Mouse (Mus musculus) heart, postnatal 0 days (tissue): ENCODE measurements around the gene Brwd1. TPM values are rescaled to one million over a fixed set of nuclear protein-coding genes. Genes with fewer than 3 reads are reported as not detected.
"Not testable (repeated sequence)": the region's sequence is repeated elsewhere in the genome, so short reads cannot be mapped to it uniquely, and the experiment has no call there.

Source experiments
- ATAC-seq: fragments of 200-750 bp; cut with Nextera tagmentation; 2 replicates; pipeline ENCODE4 v1.8.0; 2017; ENCODE audit warnings: low read depth, moderate number of reproducible peaks, moderate library complexity; ENCODE audit not compliant: insufficient read depth
- DNase-seq: peaks from one replicate; pipeline ENCODE4 v3.0.0-alpha.2; 2016; ENCODE audit warnings: low spot score
- H3K27ac ChIP-seq: fragments of 300-500 bp; sonication (generic); 2 replicates; pipeline ENCODE4 v1.5.1; 2014; ENCODE audit warnings: low read depth, mild to moderate bottlenecking
- H3K27me3 ChIP-seq: fragments of 300-500 bp; sonication (generic); 2 replicates; pipeline ENCODE4 v1.6.1; 2014; ENCODE audit warnings: low read length, mixed read lengths; ENCODE audit not compliant: control insufficient read depth, insufficient read depth
- H3K36me3 ChIP-seq: fragments of 300-500 bp; sonication (generic); replicated peaks from 2 replicates; pipeline ENCODE4 v1.6.1; 2014; ENCODE audit warnings: low read length, mixed read lengths; ENCODE audit not compliant: control insufficient read depth, insufficient read depth
- H3K4me1 ChIP-seq: fragments of 300-500 bp; sonication (generic); 2 replicates; pipeline ENCODE4 v1.6.1; 2014; ENCODE audit warnings: antibody characterized with exemption; ENCODE audit not compliant: control insufficient read depth, insufficient read depth
- H3K4me2 ChIP-seq: fragments of 300-500 bp; sonication (generic); 2 replicates; pipeline ENCODE4 v1.6.1; 2014; ENCODE audit warnings: low read depth, mild to moderate bottlenecking, low read length, moderate library complexity
- H3K4me3 ChIP-seq: fragments of 300-500 bp; sonication (generic); 2 replicates; pipeline ENCODE4 v1.5.1; 2014; ENCODE audit warnings: low read depth, low read length
- H3K9ac ChIP-seq: fragments of 300-500 bp; sonication (generic); replicated peaks from 2 replicates; pipeline ENCODE4 v1.6.1; 2014; ENCODE audit warnings: low read depth, low read length, mixed read lengths
- H3K9me3 ChIP-seq: fragments of 300-500 bp; sonication (generic); replicated peaks from 2 replicates; pipeline ENCODE4 v1.6.1; 2016; ENCODE audit warnings: low read length; ENCODE audit not compliant: control insufficient read depth
- CTCF ChIP-seq: IDR thresholded peaks from 2 replicates; pipeline ENCODE4 v1.5.1; 2016; ENCODE audit warnings: antibody characterized with exemption, control low read depth, low read depth
- EP300 ChIP-seq: IDR thresholded peaks from 2 replicates; pipeline ENCODE4 v1.6.1; 2016; ENCODE audit warnings: antibody characterized with exemption, low read depth
- WGBS: fragments of 180-500 bp; shearing (Covaris S2); extraction: QIAGEN DNeasy Blood & Tissue Kit; methylation state at CpG from one replicate; pipeline ENCODE4 v1.1.7; 2014; 5-methylcytosine and 5-hydroxymethylcytosine counted together
- polyA plus RNA-seq: library from polyadenylated mRNA; unstranded; fragments of >200 nt; fragmentation: Nextera tagmentation; extraction: Ambion mirVana; gene quantifications from 2 replicates; pipeline ENCODE4 v1.2.1, GENCODE M21; 2015
- total RNA-seq: library from RNA; depleted of rRNA; stranded (reverse); fragments of >200 nt; gene quantifications from 2 replicates; pipeline ENCODE4 v1.2.3, GENCODE M21; 2014; ENCODE audit warnings: low replicate concordance

Gene Brwd1
- total and polyA plus RNA-seq, 2 experiments from 2014 or later: 55.9 to 72.1 TPM

DNA sequence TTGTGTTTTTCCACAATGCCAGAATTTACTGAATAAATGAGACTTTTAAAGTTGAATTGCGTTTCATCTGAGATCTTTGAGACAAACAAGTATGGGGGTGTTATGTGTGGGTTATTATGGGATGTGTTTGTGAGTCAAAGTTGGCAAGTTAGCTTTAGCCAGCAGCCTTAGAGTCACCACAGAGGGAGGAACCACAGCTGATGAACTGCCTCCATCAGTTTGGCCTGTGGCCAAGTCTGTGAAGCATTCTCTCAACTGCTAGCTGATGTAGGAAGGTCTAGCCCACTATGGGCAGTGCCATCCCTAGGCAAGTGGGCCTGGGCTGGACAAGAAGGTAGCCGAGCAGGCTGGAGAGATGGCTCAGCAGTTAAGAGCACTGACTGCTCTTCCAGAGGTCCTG is 111.5 kb downstream of the Brwd1 start:
- Histone ChIP-seq H3K4me3 (no peak overlapping the region), H3K4me2 (no peak overlapping the region), H3K9me3 (no peaks in the 10 kb centered on the region), H3K27me3 (0 out of 2 replicates have a peak, but pooled peaks cover 2% of the 10 kb centered on the region), H3K27ac (no peak overlapping the region), H3K36me3 (no peaks in the 10 kb centered on the region), H3K9ac (no peak overlapping the region), H3K4me1 (no peaks in the 10 kb centered on the region)
- no peak for ATAC-seq
- TF ChIP-seq EP300 (no peak), CTCF (no peak)
- whole genome bisulfite sequencing: 72% methylated on average over 2 of the region's 2 CpGs
- DNase-seq: no peak

DNA sequence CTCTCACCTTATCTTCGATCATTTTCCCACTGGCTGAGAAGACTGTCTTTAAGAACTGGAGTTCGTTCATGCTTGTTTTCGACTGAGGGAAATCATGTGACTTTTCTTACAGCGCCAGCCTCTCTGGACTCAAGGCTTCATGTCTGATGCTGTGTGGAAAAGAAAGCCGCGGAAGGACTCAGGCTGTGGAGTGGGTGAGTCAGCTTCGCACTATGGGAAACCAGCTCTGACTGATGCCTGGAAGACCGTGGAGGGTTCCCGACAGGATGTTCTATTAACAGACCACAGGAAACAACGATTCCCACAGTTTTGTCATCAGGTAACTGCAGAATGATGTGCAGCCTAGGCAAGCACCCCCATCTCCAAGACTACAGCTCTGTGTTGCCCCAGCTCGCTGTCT is 114.9 kb downstream of the Brwd1 start:
- H3K36me3 ChIP-seq: no peaks in the 10 kb centered on the region
- no peak overlapping the region for H3K4me3 ChIP-seq
- no peak overlapping the region for H3K9ac ChIP-seq
- no peaks in the 10 kb centered on the region for H3K4me1 ChIP-seq
- no peak for DNase-seq
- no peak for TF ChIP-seq CTCF
- TF ChIP-seq EP300: no peak
- 53% methylated on average over 11 of the region's 11 CpGs for WGBS
- ATAC-seq: no peak
- H3K9me3 ChIP-seq: no peaks in the 10 kb centered on the region
- H3K27ac ChIP-seq: no peak overlapping the region
- no peak overlapping the region for H3K4me2 ChIP-seq
- H3K27me3 ChIP-seq: 0 out of 2 replicates have a peak, but pooled peaks cover 5% of the 10 kb centered on the region

DNA sequence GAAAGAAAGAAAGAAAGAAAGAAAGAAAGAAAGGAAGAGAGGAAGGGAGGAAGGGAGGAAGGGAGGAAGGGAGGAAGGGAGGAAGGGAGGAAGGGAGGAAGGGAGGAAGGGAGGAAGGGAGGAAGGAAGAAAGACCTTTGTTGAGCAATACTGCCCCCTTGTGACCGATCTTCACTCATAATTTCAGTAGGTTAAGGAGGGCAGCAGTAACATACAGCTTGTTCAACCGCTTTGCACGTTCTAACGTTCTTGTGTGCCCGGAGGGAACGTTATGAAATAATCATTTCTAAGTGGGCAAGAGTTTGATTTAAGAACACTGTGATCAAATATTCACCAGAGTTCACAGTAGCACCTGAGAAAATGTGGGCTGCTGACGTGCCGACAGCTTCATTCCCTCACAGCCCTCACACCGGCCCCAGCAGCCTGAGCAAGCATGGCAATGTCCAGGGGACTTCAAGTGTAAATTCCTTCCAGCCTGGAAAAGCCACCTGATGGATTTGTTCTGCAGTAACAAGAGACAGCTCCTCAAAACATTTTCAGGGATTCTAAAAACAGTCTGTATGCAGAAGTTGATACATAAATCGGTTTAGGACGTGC is 117.8 kb downstream of the Brwd1 start:
- peak; percentile 34 for DNase-seq

GRCm38 (mm10) chr16:95961484-95961883 is 120.8 kb downstream of the Brwd1 start:
- not testable (repeated sequence) for H3K36me3 ChIP-seq, H3K27me3 ChIP-seq, H3K4me2 ChIP-seq, DNase-seq, H3K9ac ChIP-seq, H3K27ac ChIP-seq, H3K9me3 ChIP-seq, H3K4me3 ChIP-seq, H3K4me1 ChIP-seq, ATAC-seq
- WGBS: 57% methylated on average over 1 of the region's 1 CpGs

More for the DNA sequence above, 117.8 kb downstream of the Brwd1 start:
- no peak for ATAC-seq
- Histone ChIP-seq H3K4me2 (peak overlapping the region; percentile 43; the same call in 1 of the 2 replicates), H3K27ac (no peak overlapping the region), H3K9ac (no peak overlapping the region), H3K27me3 (0 out of 2 replicates have a peak, but pooled peaks cover 5% of the 10 kb centered on the region), H3K9me3 (no peaks in the 10 kb centered on the region), H3K4me1 (no peaks in the 10 kb centered on the region), H3K4me3 (no peak overlapping the region), H3K36me3 (no peaks in the 10 kb centered on the region)
- WGBS: 24% methylated on average over 11 of the region's 11 CpGs
- TF ChIP-seq EP300 (no peak), CTCF (peak; percentile 71)

GRCm38 (mm10) chr16:95960689-95961088 is 121.6 kb downstream of the Brwd1 start:
- not testable (repeated sequence) for H3K9ac ChIP-seq

DNA sequence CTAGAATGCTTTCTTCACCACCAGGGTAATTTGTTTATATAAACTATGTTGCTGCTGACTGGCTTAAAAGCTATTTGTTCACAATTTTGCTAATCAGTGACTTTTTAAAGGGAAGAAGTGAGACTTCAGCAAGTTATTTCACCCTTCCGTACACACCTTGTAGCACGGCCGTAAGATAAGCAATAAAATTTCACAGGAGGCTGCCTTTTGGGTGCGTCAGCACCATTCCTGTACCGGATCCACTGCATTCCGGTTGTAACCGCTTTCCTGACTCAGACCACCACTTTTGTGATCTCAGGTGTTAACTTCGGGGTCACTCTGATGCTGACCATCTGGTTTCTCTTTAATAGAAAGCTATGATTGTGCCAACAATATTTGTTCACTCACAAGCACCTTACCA is 124.2 kb downstream of the Brwd1 start:
- ATAC-seq: no peak
- H3K27me3 ChIP-seq: no peaks in the 10 kb centered on the region
- H3K4me3 ChIP-seq: no peak overlapping the region
- no peak for DNase-seq
- TF ChIP-seq EP300 (no peak), CTCF (no peak)
- H3K9me3 ChIP-seq: no peaks in the 10 kb centered on the region
- H3K36me3 ChIP-seq: no peaks in the 10 kb centered on the region
- WGBS: 77% methylated on average over 8 of the region's 8 CpGs
- no peaks in the 10 kb centered on the region for H3K4me1 ChIP-seq
- H3K4me2 ChIP-seq: no peak overlapping the region
- no peak overlapping the region for H3K9ac ChIP-seq
- no peak overlapping the region for H3K27ac ChIP-seq

More at GRCm38 (mm10) chr16:95960689-95961088, 121.6 kb downstream of the Brwd1 start:
- ATAC-seq, DNase-seq, H3K4me2 ChIP-seq, H3K4me3 ChIP-seq, H3K36me3 ChIP-seq, H3K27me3 ChIP-seq, H3K27ac ChIP-seq, H3K4me1 ChIP-seq, H3K9me3 ChIP-seq: not testable (repeated sequence)
- WGBS: 91% methylated on average over 2 of the region's 2 CpGs
